Mouse (Mus musculus) forebrain, embryonic 12.5 days (tissue): ENCODE results near the gene Acsf2. TPM values are rescaled to one million over a fixed set of nuclear protein-coding genes. Genes with fewer than 3 reads are reported as not detected.
"Not testable (repeated sequence)": the region's sequence is repeated elsewhere in the genome, so short reads cannot be mapped to it uniquely, and the experiment has no call there.

Experiments used
- ATAC-seq: fragments of 200-750 bp; cut with Nextera tagmentation; 2 replicates; pipeline ENCODE4 v1.8.0; 2017; ENCODE audit warnings: moderate TSS enrichment; ENCODE audit not compliant: low FRiP score
- H3K27ac ChIP-seq: fragments of 300-500 bp; sonication (generic); 2 replicates; pipeline ENCODE4 v1.5.1; 2016; ENCODE audit warnings: mild to moderate bottlenecking
- H3K27me3 ChIP-seq: fragments of 300-500 bp; sonication (generic); 2 replicates; pipeline ENCODE4 v1.6.1; 2016; ENCODE audit warnings: mild to moderate bottlenecking
- H3K36me3 ChIP-seq: fragments of 300-500 bp; sonication (generic); replicated peaks from 2 replicates; pipeline ENCODE4 v1.6.1; 2016; ENCODE audit warnings: mild to moderate bottlenecking
- H3K4me1 ChIP-seq: fragments of 300-500 bp; sonication (generic); 2 replicates; pipeline ENCODE4 v1.6.1; 2016
- H3K4me2 ChIP-seq: fragments of 300-500 bp; sonication (generic); 2 replicates; pipeline ENCODE4 v1.6.1; 2016; ENCODE audit warnings: mild to moderate bottlenecking, moderate library complexity
- H3K4me3 ChIP-seq: fragments of 300-500 bp; sonication (generic); replicated peaks from 2 replicates; pipeline ENCODE4 v1.5.1; 2016; ENCODE audit warnings: mild to moderate bottlenecking
- H3K9ac ChIP-seq: fragments of 300-500 bp; sonication (generic); 2 replicates; pipeline ENCODE4 v1.6.1; 2016; ENCODE audit warnings: mild to moderate bottlenecking
- H3K9me3 ChIP-seq: fragments of 300-500 bp; sonication (generic); 2 replicates; pipeline ENCODE4 v1.6.1; 2016
- WGBS: fragments of 180-500 bp; shearing (Covaris S2); methylation state at CpG from one replicate; pipeline ENCODE4 v1.1.7; 2016; 5-methylcytosine and 5-hydroxymethylcytosine counted together
- polyA plus RNA-seq: library from polyadenylated mRNA; unstranded; fragments of >200 nt; fragmentation: Nextera tagmentation; extraction: Ambion mirVana; gene quantifications from 2 replicates; pipeline ENCODE4 v1.2.1, GENCODE M21; 2016

Gene Acsf2
- polyA plus RNA-seq, result 3.5 and 4.0 TPM in 2 replicates

- peaks cover 13% of the 10 kb centered on the region; the same call in 1 of the 2 replicates for H3K27me3 ChIP-seq
- ATAC-seq, result peak; percentile 89
- H3K36me3 ChIP-seq, result no peaks in the 10 kb centered on the region
- H3K4me3 ChIP-seq, result peak within 1 kb of the TSS; percentile 47
- no peak within 1 kb of the TSS; the same call in none of the 2 replicates for H3K27ac ChIP-seq
- no peaks in the 10 kb centered on the region for H3K9me3 ChIP-seq
- under 1% methylated on average over 50 of the region's 52 CpGs for WGBS
- H3K4me1 ChIP-seq, result peaks cover 15% of the 10 kb centered on the region
- peak within 1 kb of the TSS; percentile 65 for H3K9ac ChIP-seq
- peak within 1 kb of the TSS; percentile 79 for H3K4me2 ChIP-seq
Observed at GRCm38 (mm10) chr11:94601321-94602281, at the start of gene Acsf2. Acsf2 (minus strand) TSS chr11:94601871.

DNA sequence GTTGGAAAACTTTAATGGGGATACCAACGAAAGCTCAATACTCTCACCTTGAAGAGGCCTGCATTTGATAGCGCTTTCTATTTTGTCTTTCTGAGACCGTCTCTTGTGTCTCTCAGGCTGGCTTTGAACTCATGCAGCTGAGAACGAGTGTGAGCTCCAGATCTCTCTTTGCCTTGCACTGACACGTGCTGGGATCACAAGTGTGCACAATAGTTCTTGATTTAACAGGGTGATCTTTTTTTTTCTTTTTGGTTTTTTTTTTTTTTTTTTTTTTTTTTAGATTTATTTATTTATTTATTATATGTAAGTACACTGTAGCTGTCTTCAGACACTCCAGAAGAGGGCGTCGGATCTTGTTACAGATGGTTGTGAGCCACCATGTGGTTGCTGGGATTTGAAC, 49.6 kb upstream of the Acsf2 start:
- H3K27me3 ChIP-seq, H3K9ac ChIP-seq, ATAC-seq, H3K4me2 ChIP-seq, H3K4me3 ChIP-seq, H3K27ac ChIP-seq, H3K9me3 ChIP-seq: not testable (repeated sequence)
- Histone ChIP-seq H3K4me1 (peaks cover 14% of the 10 kb centered on the region), H3K36me3 (peaks cover 48% of the 10 kb centered on the region)
- WGBS, result 95% methylated on average over 5 of the region's 7 CpGs

DNA sequence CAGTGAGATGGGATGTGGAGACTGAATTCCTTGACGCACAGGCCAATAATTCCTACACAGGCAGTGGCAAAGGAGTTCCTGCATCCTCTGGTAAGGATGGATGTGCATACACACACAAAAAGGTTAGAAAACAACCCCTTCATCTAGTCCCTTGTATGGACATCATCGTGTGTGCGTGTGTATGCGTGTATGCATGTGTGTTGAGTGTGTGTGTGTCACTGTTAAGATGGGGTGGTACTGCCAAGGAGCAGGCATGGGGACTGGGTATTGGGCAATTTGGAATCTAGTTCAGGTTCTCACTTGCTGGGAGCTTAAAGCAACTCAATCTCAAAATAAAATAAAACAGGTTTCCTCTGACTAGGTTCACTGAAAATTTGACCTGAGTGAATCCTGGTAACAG, 44.8 kb upstream of the Acsf2 start:
- H3K9ac ChIP-seq, result no peak overlapping the region
- WGBS, result 96% methylated on average over 4 of the region's 4 CpGs
- no peak overlapping the region for H3K4me2 ChIP-seq
- ATAC-seq, result no peak
- H3K4me1 ChIP-seq, result no peaks in the 10 kb centered on the region
- H3K4me3 ChIP-seq, result no peak overlapping the region
- H3K9me3 ChIP-seq, result no peaks in the 10 kb centered on the region
- H3K36me3 ChIP-seq, result peaks cover 92% of the 10 kb centered on the region
- no peak overlapping the region for H3K27ac ChIP-seq
- H3K27me3 ChIP-seq, result no peaks in the 10 kb centered on the region

GRCm38 (mm10) chr11:94644461-94645219, 43.0 kb upstream of the Acsf2 start:
- Histone ChIP-seq H3K4me1 (no peaks in the 10 kb centered on the region), H3K27ac (no peak overlapping the region), H3K36me3 (peaks cover 94% of the 10 kb centered on the region), H3K4me3 (no peak overlapping the region), H3K27me3 (no peaks in the 10 kb centered on the region), H3K9me3 (no peaks in the 10 kb centered on the region), H3K4me2 (no peak overlapping the region), H3K9ac (no peak overlapping the region)
- no peak for ATAC-seq
- 89% methylated on average over 8 of the region's 8 CpGs for WGBS

DNA sequence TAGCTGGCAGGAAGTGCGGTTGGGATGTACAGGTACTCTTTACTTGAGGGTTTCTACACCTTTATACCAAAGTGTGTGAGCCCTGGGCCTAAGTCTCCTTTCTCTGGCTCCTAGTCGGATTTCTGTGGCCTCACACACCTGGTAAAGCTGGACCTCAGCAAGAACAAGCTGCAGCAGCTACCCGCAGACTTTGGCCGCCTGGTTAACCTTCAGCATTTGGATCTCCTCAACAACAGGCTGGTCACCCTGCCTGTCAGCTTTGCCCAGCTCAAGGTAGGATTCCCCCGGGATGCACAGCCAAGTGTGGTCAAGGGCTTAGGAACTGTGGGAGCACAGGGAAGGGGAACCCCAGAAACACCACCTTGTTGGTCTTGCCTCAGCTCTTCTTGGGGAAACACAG, 32.8 kb upstream of the Acsf2 start:
- Histone ChIP-seq H3K4me1 (peaks cover 15% of the 10 kb centered on the region), H3K9me3 (no peaks in the 10 kb centered on the region), H3K9ac (no peak overlapping the region), H3K4me2 (no peak overlapping the region), H3K36me3 (peaks cover 81% of the 10 kb centered on the region), H3K27me3 (no peaks in the 10 kb centered on the region), H3K27ac (no peak overlapping the region), H3K4me3 (no peak overlapping the region)
- WGBS, result 91% methylated on average over 5 of the region's 5 CpGs
- no peak for ATAC-seq

- Histone ChIP-seq H3K27me3 (no peaks in the 10 kb centered on the region), H3K9ac (no peak overlapping the region), H3K4me2 (no peak overlapping the region), H3K4me3 (no peak overlapping the region), H3K27ac (no peak overlapping the region), H3K4me1 (peaks cover 15% of the 10 kb centered on the region), H3K9me3 (no peaks in the 10 kb centered on the region), H3K36me3 (peaks cover 66% of the 10 kb centered on the region)
- ATAC-seq, result no peak
- WGBS, result 81% methylated on average over 8 of the region's 8 CpGs
Observed at GRCm38 (mm10) chr11:94632988-94633387, 31.3 kb upstream of the Acsf2 start.

GRCm38 (mm10) chr11:94631969-94632368, 30.3 kb upstream of the Acsf2 start:
- peaks cover 56% of the 10 kb centered on the region for H3K36me3 ChIP-seq
- 95% methylated on average over 5 of the region's 5 CpGs for WGBS
- no peak overlapping the region for H3K27ac ChIP-seq
- H3K4me3 ChIP-seq, result no peak overlapping the region
- H3K4me1 ChIP-seq, result peaks cover 15% of the 10 kb centered on the region
- no peak overlapping the region for H3K9ac ChIP-seq
- ATAC-seq, result no peak
- no peaks in the 10 kb centered on the region for H3K27me3 ChIP-seq
- no peak overlapping the region for H3K4me2 ChIP-seq
- no peaks in the 10 kb centered on the region for H3K9me3 ChIP-seq

DNA sequence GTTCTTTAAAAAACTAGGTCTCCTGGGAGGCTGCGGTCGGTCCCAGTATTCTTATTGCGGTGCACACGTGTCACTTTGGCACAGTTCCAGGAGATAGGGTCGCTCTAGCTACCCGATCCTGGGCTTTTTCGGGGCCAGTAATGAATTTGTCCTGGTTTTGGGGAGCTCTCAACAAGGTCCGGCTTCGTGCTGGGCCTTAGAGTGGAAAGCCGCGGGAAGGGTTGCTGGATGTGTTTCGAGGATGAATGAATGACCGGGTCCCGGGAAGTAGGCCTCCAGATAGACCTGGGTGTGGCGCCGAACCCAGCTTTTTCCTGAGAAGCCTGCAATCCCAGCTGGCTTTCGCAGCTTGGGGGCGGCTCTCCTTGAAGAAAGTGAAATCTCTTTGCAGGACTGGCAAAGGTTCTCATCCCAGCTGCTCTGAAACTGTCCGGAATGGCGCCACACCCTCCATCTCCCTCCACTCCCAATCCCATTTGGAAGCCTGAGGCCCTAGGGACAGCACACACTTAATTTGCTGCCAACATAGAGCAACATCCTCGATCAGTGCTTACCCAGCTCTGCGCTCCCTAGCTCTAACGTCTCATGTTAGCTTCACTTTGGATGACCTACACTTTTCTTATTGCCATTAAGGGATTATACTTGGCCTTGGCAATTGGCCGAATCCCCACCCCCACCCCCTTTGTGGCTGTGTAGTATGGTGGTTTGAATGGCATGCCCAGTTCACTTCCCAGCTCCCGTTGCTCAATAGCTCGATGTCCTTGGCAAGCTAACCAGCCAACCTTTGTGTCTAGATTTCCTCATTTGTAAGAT, 28.7 kb upstream of the Acsf2 start:
- Histone ChIP-seq H3K4me1 (peaks cover 15% of the 10 kb centered on the region), H3K36me3 (peaks cover 40% of the 10 kb centered on the region), H3K4me2 (peak overlapping the region; percentile 86), H3K27me3 (no peaks in the 10 kb centered on the region), H3K27ac (0 out of 2 replicates have a peak overlapping the region, but pooled peaks have one; percentile 66), H3K4me3 (peak overlapping the region; percentile 94), H3K9ac (peak overlapping the region; percentile 89), H3K9me3 (no peaks in the 10 kb centered on the region)
- ATAC-seq, result peak; percentile 17; the same call in 1 of the 2 replicates
- WGBS, result 15% methylated on average over 26 of the region's 26 CpGs

DNA sequence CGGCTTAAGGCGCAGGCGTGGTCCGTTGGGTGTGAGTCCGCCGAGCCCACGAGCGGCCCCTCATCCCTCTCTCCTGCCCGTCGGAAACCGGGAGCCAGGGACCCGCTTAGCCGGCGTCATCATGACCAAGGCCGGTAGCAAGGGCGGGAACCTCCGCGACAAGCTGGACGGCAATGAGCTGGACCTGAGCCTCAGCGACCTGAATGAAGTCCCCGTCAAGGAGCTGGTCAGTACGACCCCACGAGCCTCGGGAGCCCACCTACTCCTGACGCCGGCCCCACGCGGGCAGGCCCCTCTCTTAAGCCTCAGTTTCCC, 28.2 kb upstream of the Acsf2 start:
- H3K27ac ChIP-seq, result peak overlapping the region; percentile 66; the same call in 1 of the 2 replicates
- peak overlapping the region; percentile 94 for H3K4me3 ChIP-seq
- peaks cover 35% of the 10 kb centered on the region for H3K36me3 ChIP-seq
- H3K9me3 ChIP-seq, result no peaks in the 10 kb centered on the region
- H3K4me1 ChIP-seq, result peaks cover 15% of the 10 kb centered on the region
- H3K27me3 ChIP-seq, result no peaks in the 10 kb centered on the region
- peak; percentile 73 for ATAC-seq
- peak overlapping the region; percentile 89 for H3K9ac ChIP-seq
- H3K4me2 ChIP-seq, result peak overlapping the region; percentile 86
- 0% methylated on average over 28 of the region's 28 CpGs for WGBS

DNA sequence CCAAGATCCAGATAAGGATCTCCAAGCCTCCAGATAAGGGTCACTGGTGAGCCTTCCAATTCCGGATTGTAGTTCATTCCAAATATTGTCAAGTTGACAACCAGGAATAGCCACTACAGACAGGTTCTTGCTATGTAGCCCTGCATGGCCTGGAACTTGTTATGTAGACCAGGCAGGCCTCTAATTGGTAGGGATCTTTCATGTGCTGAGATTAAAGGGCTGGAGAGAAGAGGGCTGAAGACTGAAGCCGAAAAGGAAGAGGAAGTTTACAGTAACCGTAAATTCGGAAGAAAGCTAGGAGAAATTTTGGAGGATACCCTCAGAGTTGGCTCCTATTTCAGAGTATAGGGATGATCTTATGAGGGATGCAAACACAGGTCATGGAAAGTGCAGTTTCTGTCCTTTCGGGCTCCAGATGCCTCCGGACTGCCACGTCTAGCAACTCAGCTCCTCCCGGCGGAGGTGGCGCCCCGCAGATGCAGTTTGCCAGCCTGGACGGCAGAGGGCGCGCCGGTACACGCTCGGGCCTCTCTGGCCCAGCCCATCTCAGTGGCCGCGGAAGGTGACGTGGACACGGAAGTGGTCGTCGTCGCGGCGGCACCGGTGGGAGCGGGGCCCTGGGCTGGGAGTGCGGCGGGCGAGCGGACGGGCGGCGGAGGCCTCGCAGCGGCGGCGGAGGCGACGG, 27.7 kb upstream of the Acsf2 start, which contains the start of gene Lrrc59:
Gene Lrrc59, plus strand, starts transcription at position 569 of the 685 bp plus-strand sequence.
- ATAC-seq, result peak; percentile 99
- Histone ChIP-seq H3K4me3 (peak within 1 kb of the TSS; percentile 94), H3K27ac (peak within 1 kb of the TSS; percentile 66; the same call in 1 of the 2 replicates), H3K36me3 (peaks cover 30% of the 10 kb centered on the region), H3K9ac (peak within 1 kb of the TSS; percentile 89), H3K4me1 (peaks cover 15% of the 10 kb centered on the region), H3K4me2 (peak within 1 kb of the TSS; percentile 86), H3K27me3 (no peaks in the 10 kb centered on the region), H3K9me3 (no peaks in the 10 kb centered on the region)
- 6% methylated on average over 41 of the region's 41 CpGs for WGBS

GRCm38 (mm10) chr11:94622162-94622561, 20.5 kb upstream of the Acsf2 start:
- H3K4me2 ChIP-seq, result no peak overlapping the region
- no peaks in the 10 kb centered on the region for H3K4me1 ChIP-seq
- no peaks in the 10 kb centered on the region for H3K36me3 ChIP-seq
- WGBS, result 80% methylated on average over 2 of the region's 2 CpGs
- H3K9ac ChIP-seq, result no peak overlapping the region
- H3K9me3 ChIP-seq, result peaks cover 3% of the 10 kb centered on the region; the same call in 1 of the 2 replicates
- no peak overlapping the region for H3K27ac ChIP-seq
- no peak for ATAC-seq
- no peak overlapping the region for H3K4me3 ChIP-seq
- H3K27me3 ChIP-seq, result no peaks in the 10 kb centered on the region
